Mouse (Mus musculus): ENCODE measurements at regions not wholly inside any gene's neighbourhood (a gene's known extent, or its start where the extent isn't known, plus 50 kb on each side); places are given as distances from the start of the nearest gene placed in this dataset.

- DNase-seq = no peak
- Histone ChIP-seq H3K27me3 (ENCODE audit: control insufficient read depth, insufficient read depth, low read length) (no peaks in the 10 kb centered on the region), H3K4me1 (ENCODE audit: control insufficient read depth, insufficient read depth, low read length) (no peaks in the 10 kb centered on the region), H3K27ac (ENCODE audit: insufficient read depth, low read length) (no peak overlapping the region), H3K4me3 (replicated peaks; ENCODE audit: insufficient read depth, low read depth, low read length) (no peak overlapping the region)
- WGBS = 61% methylated on average over 17 of the region's 17 CpGs
- TF ChIP-seq POLR2A (IDR thresholded peaks at IDR 0.05; ENCODE audit: borderline replicate concordance, insufficient read depth, low read length) = no peak
- TF ChIP-seq CTCF (IDR thresholded peaks at IDR 0.05; ENCODE audit: borderline replicate concordance, insufficient read depth, low read depth, low read length) = no peak
These were observed 197.8 kb downstream of the Matn1 start for GRCm38 (mm10) chr4:131141890-131142465.

- WGBS = 88% methylated on average over 1 of the region's 1 CpGs
- Histone ChIP-seq H3K4me3 (replicated peaks; ENCODE audit: insufficient read depth, low read depth, low read length) (no peak overlapping the region), H3K4me1 (ENCODE audit: control insufficient read depth, insufficient read depth, low read length) (peaks cover 24% of the 10 kb centered on the region), H3K27ac (ENCODE audit: insufficient read depth, low read length) (no peak overlapping the region), H3K27me3 (ENCODE audit: control insufficient read depth, insufficient read depth, low read length) (no peaks in the 10 kb centered on the region)
- no peak for DNase-seq
- TF ChIP-seq CTCF (IDR thresholded peaks at IDR 0.05; ENCODE audit: borderline replicate concordance, insufficient read depth, low read depth, low read length) = peak; percentile 50
- TF ChIP-seq POLR2A (IDR thresholded peaks at IDR 0.05; ENCODE audit: borderline replicate concordance, insufficient read depth, low read length) = no peak
These were observed 201.3 kb downstream of the Matn1 start for GRCm38 (mm10) chr4:131145507-131145906.

GRCm38 (mm10) chr4:131148042-131148747 lies 204.0 kb downstream of the Matn1 start:
- Histone ChIP-seq H3K4me1 (ENCODE audit: control insufficient read depth, insufficient read depth, low read length) (peaks cover 28% of the 10 kb centered on the region), H3K27ac (ENCODE audit: insufficient read depth, low read length) (no peak overlapping the region), H3K4me3 (replicated peaks; ENCODE audit: insufficient read depth, low read depth, low read length) (no peak overlapping the region), H3K27me3 (ENCODE audit: control insufficient read depth, insufficient read depth, low read length) (no peaks in the 10 kb centered on the region)
- 26% methylated on average over 16 of the region's 16 CpGs for WGBS
- TF ChIP-seq CTCF (IDR thresholded peaks at IDR 0.05; ENCODE audit: borderline replicate concordance, insufficient read depth, low read depth, low read length) = no peak
- no peak for TF ChIP-seq POLR2A (IDR thresholded peaks at IDR 0.05; ENCODE audit: borderline replicate concordance, insufficient read depth, low read length)
- DNase-seq = peak; percentile 54 to 69

GRCm38 (mm10) chr4:131149466-131149865 lies 205.3 kb downstream of the Matn1 start:
- TF ChIP-seq CTCF (IDR thresholded peaks at IDR 0.05; ENCODE audit: borderline replicate concordance, insufficient read depth, low read depth, low read length) (no peak), POLR2A (IDR thresholded peaks at IDR 0.05; ENCODE audit: borderline replicate concordance, insufficient read depth, low read length) (no peak)
- Histone ChIP-seq H3K27me3 (ENCODE audit: control insufficient read depth, insufficient read depth, low read length) (no peaks in the 10 kb centered on the region), H3K4me3 (replicated peaks; ENCODE audit: insufficient read depth, low read depth, low read length) (no peak overlapping the region), H3K4me1 (ENCODE audit: control insufficient read depth, insufficient read depth, low read length) (peaks cover 28% of the 10 kb centered on the region), H3K27ac (ENCODE audit: insufficient read depth, low read length) (no peak overlapping the region)
- WGBS = 45% methylated on average over 5 of the region's 5 CpGs
- no peak for DNase-seq

GRCm38 (mm10) chr4:131159712-131160111 lies 215.5 kb downstream of the Matn1 start:
- TF ChIP-seq CTCF (IDR thresholded peaks at IDR 0.05; ENCODE audit: borderline replicate concordance, insufficient read depth, low read depth, low read length) = peak; percentile 13; the same call in 1 of the 2 replicates
- TF ChIP-seq POLR2A (IDR thresholded peaks at IDR 0.05; ENCODE audit: borderline replicate concordance, insufficient read depth, low read length) = no peak
- no peak overlapping the region for H3K4me3 ChIP-seq (replicated peaks; ENCODE audit: insufficient read depth, low read depth, low read length)
- H3K4me1 ChIP-seq (ENCODE audit: control insufficient read depth, insufficient read depth, low read length) = peaks cover 23% of the 10 kb centered on the region
- H3K27me3 ChIP-seq (ENCODE audit: control insufficient read depth, insufficient read depth, low read length) = no peaks in the 10 kb centered on the region
- H3K27ac ChIP-seq (ENCODE audit: insufficient read depth, low read length) = peak overlapping the region; percentile 47
- WGBS = 8% methylated on average over 5 of the region's 5 CpGs
- DNase-seq = peak; percentile 64 to 78

GRCm38 (mm10) chr4:131160135-131160534 lies 215.9 kb downstream of the Matn1 start:
- TF ChIP-seq CTCF (IDR thresholded peaks at IDR 0.05; ENCODE audit: borderline replicate concordance, insufficient read depth, low read depth, low read length) = no peak
- no peaks in the 10 kb centered on the region for H3K27me3 ChIP-seq (ENCODE audit: control insufficient read depth, insufficient read depth, low read length)
- no peak overlapping the region; the same call in 1 of the 2 replicates for H3K27ac ChIP-seq (ENCODE audit: insufficient read depth, low read length)
- DNase-seq = peak in 1 of 2 experiments; percentile 47
- H3K4me1 ChIP-seq (ENCODE audit: control insufficient read depth, insufficient read depth, low read length) = peaks cover 23% of the 10 kb centered on the region
- 27% methylated on average over 5 of the region's 5 CpGs for WGBS
- no peak overlapping the region for H3K4me3 ChIP-seq (replicated peaks; ENCODE audit: insufficient read depth, low read depth, low read length)

- DNase-seq = peak; percentile 50 to 68
- TF ChIP-seq CTCF (IDR thresholded peaks at IDR 0.05; ENCODE audit: borderline replicate concordance, insufficient read depth, low read depth, low read length) (no peak), POLR2A (IDR thresholded peaks at IDR 0.05; ENCODE audit: borderline replicate concordance, insufficient read depth, low read length) (no peak)
- WGBS = 39% methylated on average over 9 of the region's 9 CpGs
- Histone ChIP-seq H3K4me1 (ENCODE audit: control insufficient read depth, insufficient read depth, low read length) (peaks cover 25% of the 10 kb centered on the region), H3K27me3 (ENCODE audit: control insufficient read depth, insufficient read depth, low read length) (no peaks in the 10 kb centered on the region), H3K4me3 (replicated peaks; ENCODE audit: insufficient read depth, low read depth, low read length) (no peak overlapping the region), H3K27ac (ENCODE audit: insufficient read depth, low read length) (no peak overlapping the region)
These were observed 217.3 kb downstream of the Matn1 start for GRCm38 (mm10) chr4:131161501-131161900.

- Histone ChIP-seq H3K27me3 (ENCODE audit: control insufficient read depth, insufficient read depth, low read length) (no peaks in the 10 kb centered on the region), H3K4me3 (replicated peaks; ENCODE audit: insufficient read depth, low read depth, low read length) (no peak overlapping the region), H3K4me1 (ENCODE audit: control insufficient read depth, insufficient read depth, low read length) (peaks cover 32% of the 10 kb centered on the region), H3K27ac (ENCODE audit: insufficient read depth, low read length) (no peak overlapping the region)
- no peak for DNase-seq
- TF ChIP-seq CTCF (IDR thresholded peaks at IDR 0.05; ENCODE audit: borderline replicate concordance, insufficient read depth, low read depth, low read length) (no peak), POLR2A (IDR thresholded peaks at IDR 0.05; ENCODE audit: borderline replicate concordance, insufficient read depth, low read length) (no peak)
- 62% methylated on average over 7 of the region's 7 CpGs for WGBS
These were observed 219.7 kb downstream of the Matn1 start for GRCm38 (mm10) chr4:131163782-131164315.

Measured in cerebellum, adult 2 months (tissue).